Mouse (Mus musculus): ENCODE results near the gene Tsen2. TPM values are rescaled to one million over a fixed set of nuclear protein-coding genes. Genes with fewer than 3 reads are reported as not detected.

The Tsen2 gene
- total RNA-seq, 2 experiments from 2014 or later = 5.8 to 8.2 TPM

DNA sequence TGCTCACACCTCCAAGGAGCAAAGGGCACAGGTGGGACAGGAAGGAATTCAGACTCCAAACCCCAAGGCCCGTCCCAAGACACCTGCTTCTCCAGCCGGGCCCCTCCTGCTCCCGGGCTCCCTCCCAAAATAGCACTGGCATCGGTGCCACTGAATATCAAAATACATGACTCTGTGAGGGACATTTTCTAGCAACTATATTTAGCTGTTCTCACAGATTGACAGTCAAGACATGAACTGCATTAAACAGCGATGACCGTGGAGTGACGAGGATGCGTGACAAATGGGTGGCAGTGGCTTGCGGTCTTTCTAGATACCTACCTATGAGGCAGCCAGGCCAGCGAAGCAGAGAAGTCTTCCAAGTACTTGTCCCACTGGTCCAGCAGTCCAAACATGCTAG lies 41.9 kb downstream of the Tsen2 start:
- peak; percentile 84 for DNase-seq
- no peak for TF ChIP-seq CTCF (IDR thresholded peaks at IDR 0.05)
- peak overlapping the region; percentile 94 for H3K27ac ChIP-seq
- intact Hi-C loops (cut with DNase I) = no loop called here
- peak overlapping the region; percentile 53 for H3K4me3 ChIP-seq

- no peak overlapping the region for H3K4me3 ChIP-seq
- TF ChIP-seq CTCF (IDR thresholded peaks at IDR 0.05) = no peak
- intact Hi-C loops (cut with DNase I) = no loop called here
- peak; percentile 15 for DNase-seq
- H3K27ac ChIP-seq = no peak overlapping the region
These were observed 47.4 kb downstream of the Tsen2 start for GRCm38 (mm10) chr6:115591692-115592359.

GRCm38 (mm10) chr6:115592458-115592857 lies 48.0 kb downstream of the Tsen2 start, which contains the start of gene Mkrn2os:
Gene Mkrn2os, minus strand, starts transcription at chr6:115592576.
- H3K4me3 ChIP-seq = no peak within 1 kb of the TSS
- intact Hi-C loops (cut with DNase I) = no loop called here
- no peak for TF ChIP-seq CTCF (IDR thresholded peaks at IDR 0.05)
- no peak within 1 kb of the TSS for H3K27ac ChIP-seq
- DNase-seq = peak; percentile 3

- no peak overlapping the region for H3K27ac ChIP-seq
- H3K4me3 ChIP-seq = no peak overlapping the region
- DNase-seq = no peak
- TF ChIP-seq CTCF (IDR thresholded peaks at IDR 0.05) = no peak
- intact Hi-C loops (cut with DNase I) = no loop called here
These were observed 48.8 kb downstream of the Tsen2 start for GRCm38 (mm10) chr6:115593252-115593651.

DNA sequence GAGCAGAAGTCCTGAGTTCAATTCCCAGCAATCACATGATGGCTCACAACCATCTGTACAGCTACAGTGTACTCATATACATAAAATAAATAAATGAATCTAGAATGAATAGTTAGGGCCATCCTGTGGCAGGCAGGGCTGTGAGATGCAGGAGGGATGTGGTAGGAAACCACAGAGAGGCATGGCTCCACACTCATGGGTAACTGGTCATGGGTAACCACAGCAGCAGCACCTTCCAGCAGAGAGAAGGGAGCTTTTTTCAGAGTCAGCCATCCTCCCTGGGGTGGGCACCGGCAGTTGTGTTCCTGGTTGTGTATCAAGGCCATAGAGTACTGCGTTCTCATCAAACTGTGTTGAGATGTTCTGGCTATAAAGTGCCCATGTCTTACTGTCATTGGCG lies 50.0 kb downstream of the Tsen2 start:
- Histone ChIP-seq H3K27ac (no peak overlapping the region), H3K4me3 (no peak overlapping the region)
- intact Hi-C loops (cut with DNase I) = no loop called here
- TF ChIP-seq CTCF (IDR thresholded peaks at IDR 0.05) = no peak
- no peak for DNase-seq

GRCm38 (mm10) chr6:115595667-115596066 lies 51.2 kb downstream of the Tsen2 start:
- DNase-seq = no peak
- no peak for TF ChIP-seq CTCF (IDR thresholded peaks at IDR 0.05)
- H3K27ac ChIP-seq = no peak overlapping the region
- no peak overlapping the region for H3K4me3 ChIP-seq
- intact Hi-C loops (cut with DNase I) = no loop called here

DNA sequence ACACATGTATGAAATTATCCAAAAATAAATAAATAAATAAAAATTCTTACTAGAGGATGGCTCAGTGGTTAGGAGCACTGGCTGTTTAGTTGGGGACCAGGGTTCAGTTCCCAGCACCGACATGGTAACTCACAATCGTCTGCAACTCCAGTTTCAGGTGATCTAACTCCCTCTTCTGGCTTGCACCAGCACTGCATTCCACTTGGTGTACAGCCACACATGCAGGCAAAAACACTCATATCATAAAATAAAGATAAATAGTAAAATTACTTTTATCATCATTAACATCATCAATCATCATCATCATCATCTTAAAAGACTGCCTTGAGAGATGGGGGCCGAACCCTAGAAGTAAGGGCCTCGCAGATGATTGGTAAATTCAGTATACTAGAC lies 56.9 kb downstream of the Tsen2 start:
- peak; percentile 24; the same call in 1 of the 2 replicates for TF ChIP-seq CTCF (IDR thresholded peaks at IDR 0.05)
- intact Hi-C loops (cut with DNase I) = loop anchor here (5.0 to 10.0 kb wide), 5 partner anchors 76 to 203 kb away; partner anchors contain the start of genes Cand2, Raf1 and Rpl32
- H3K4me3 ChIP-seq = peak overlapping the region; percentile 85
- peak overlapping the region; percentile 98 for H3K27ac ChIP-seq
- DNase-seq = no peak

DNA sequence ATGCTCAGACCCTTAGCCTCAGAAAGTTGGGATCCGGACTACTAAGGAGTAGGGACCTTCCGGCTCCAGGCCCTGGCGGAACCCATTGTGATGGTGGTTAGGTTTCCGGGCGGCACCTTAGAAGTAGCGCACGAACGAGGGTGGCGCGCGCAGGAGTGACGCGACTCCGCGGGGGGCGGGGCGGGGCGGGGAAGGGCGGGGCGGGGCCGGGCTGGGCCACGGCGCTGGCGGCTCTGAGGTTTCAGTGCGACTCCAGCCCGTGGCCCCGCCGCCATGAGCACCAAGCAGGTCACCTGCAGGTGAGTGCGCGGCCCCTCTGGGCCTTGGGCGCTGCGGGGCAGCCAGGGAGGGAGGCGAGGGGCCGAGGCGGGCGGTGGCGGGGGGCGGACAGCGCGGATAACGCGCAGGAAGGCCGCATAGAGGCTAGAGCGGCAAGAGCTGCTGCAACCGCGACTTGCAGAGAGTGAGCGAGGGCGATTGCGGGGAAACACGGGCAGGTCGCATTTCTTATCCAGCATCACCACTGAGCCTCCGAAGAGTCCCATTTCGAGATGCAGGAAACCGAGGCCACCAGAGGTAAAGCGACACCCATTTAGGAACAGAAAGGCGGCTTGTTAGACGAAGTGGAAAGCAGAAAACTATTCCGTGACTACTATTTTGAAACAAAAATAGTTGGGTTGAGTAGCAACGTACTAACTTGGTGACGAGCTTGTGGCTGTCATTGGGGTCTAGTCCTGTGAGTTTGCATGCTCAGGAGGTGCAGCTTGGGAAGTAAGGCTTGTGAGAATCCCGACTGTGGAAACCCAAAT lies 57.5 kb downstream of the Tsen2 start, which contains the start of gene Mkrn2:
Mkrn2 (plus strand) TSS at position 188 of the 809 bp plus-strand sequence.
- intact Hi-C loops (cut with DNase I) = loop anchor here (5.0 to 10.0 kb wide), 5 partner anchors 75 to 203 kb away; partner anchors contain the start of genes Cand2, Raf1 and Rpl32
- Histone ChIP-seq H3K27ac (peak within 1 kb of the TSS; percentile 98), H3K4me3 (peak within 1 kb of the TSS; percentile 85)
- DNase-seq = peak; percentile 90
- TF ChIP-seq CTCF (IDR thresholded peaks at IDR 0.05) = no peak

DNA sequence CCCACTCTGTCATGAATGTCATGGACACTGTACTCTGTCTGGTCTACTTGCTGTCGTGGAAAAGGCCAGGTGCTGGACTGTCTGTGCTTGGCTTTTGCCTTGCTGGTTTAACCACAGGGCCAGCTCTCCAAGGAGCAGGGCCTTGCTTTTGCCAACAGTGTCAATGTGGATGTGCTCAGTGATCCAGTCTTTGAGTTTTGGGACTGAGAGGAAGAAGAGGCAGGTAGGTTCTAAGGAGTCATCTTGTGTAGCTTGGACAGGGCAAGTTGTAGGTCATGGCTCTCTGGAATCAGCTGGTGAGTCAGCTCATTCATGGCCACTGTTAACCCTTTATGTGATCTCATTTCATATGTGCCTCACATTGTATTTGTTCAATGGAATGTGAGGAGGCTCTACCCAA lies 62.0 kb downstream of the Tsen2 start:
- intact Hi-C loops (cut with DNase I) = loop anchor here (10.0 kb wide), 2 partner anchors 168 to 198 kb away; partner anchors contain the start of genes Cand2 and Rpl32
- H3K4me3 ChIP-seq = no peak overlapping the region
- DNase-seq = no peak
- no peak for TF ChIP-seq CTCF (IDR thresholded peaks at IDR 0.05)
- H3K27ac ChIP-seq = peak overlapping the region; percentile 40; the same call in 1 of the 2 replicates

DNA sequence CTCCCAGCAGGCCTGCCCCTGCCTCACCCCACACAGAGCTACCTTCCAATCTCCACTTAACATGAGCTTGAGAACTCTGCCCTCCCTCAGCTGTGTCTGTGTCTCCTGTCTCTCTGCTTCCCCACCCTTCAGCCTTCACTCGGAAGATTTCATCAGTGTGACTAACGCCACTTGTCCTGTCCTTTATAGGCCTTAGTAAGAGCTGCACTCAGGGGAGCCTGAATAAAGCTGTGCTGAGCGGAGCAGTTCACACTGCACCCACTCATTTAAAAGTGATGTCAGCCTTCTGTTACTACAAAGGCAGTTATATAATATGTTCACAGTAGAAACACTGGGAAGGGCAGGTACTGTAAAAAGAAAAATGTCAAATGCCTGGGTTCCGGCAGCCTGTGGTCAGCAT lies 63.0 kb downstream of the Tsen2 start:
- H3K27ac ChIP-seq = peak overlapping the region; percentile 65
- DNase-seq = no peak
- no peak overlapping the region for H3K4me3 ChIP-seq
- TF ChIP-seq CTCF (IDR thresholded peaks at IDR 0.05) = no peak
- intact Hi-C loops (cut with DNase I) = loop anchor here (10.0 kb wide), 2 partner anchors 167 to 197 kb away; partner anchors contain the start of genes Cand2 and Rpl32

DNA sequence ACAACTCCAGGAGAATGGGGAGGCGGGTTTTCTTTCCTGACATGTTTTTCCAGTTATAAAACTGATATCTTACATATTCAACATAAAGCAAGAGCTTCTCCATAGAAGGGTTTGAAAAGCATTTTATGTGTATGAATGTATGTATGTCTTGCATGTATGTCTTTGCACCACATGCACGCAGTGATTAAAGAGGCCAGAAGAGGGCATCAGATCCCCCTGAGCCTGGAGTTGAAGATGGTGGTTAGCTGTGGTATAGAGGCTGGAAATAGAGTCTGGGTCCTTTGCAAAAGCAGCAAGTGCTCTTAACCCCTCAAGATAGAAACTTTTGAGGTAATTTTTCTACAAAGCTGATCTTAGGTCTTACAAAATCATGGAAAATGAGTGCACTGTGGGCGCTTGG lies 64.7 kb downstream of the Tsen2 start:
- DNase-seq = no peak
- intact Hi-C loops (cut with DNase I) = loop anchor here (10.0 kb wide), 2 partner anchors 166 to 196 kb away; partner anchors contain the start of genes Cand2 and Rpl32
- TF ChIP-seq CTCF (IDR thresholded peaks at IDR 0.05) = peak; percentile 56
- no peak overlapping the region for H3K27ac ChIP-seq
- no peak overlapping the region for H3K4me3 ChIP-seq

DNA sequence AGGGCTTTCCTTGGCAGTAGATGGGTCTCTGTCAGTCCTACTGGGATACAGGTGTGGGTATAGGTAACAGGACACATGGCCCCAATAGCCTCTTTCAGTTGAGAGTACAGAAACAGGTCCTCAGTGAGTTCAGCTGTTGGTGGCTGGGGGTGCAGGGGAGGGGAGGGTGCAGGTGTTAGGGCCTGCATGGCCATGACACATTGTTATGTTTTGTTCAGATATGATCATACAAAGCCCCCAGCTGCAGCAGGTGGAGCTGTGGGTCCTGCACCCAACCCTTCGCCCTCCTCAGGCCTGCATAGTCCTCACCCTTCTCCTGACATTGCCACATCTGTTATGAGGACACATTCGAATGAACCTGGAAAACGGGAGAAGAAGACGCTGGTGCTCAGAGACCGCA lies 65.8 kb downstream of the Tsen2 start:
- no peak for DNase-seq
- Histone ChIP-seq H3K4me3 (no peak overlapping the region), H3K27ac (no peak overlapping the region)
- intact Hi-C loops (cut with DNase I) = no loop called here
- no peak for TF ChIP-seq CTCF (IDR thresholded peaks at IDR 0.05)

DNA sequence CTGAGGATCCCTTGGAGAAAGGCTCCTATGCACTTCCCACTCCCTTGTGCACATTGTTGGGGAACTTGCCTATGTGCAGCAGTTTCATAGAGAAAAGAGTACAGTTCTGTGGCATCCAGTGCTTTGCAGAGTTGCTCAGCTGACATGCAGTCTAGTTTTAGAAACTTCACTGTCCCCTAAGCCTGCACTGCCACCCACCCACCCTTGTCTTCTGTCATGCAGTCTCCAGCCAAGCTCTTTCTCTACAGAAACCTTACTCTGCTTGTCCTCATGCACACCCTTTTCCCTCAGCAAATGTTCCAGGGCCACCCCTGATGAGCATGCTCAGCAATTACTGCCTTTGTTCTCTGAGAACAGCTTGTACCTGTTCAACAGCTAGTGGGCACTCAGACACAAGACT lies 69.3 kb downstream of the Tsen2 start:
- no peak for DNase-seq
- intact Hi-C loops (cut with DNase I) = no loop called here
- Histone ChIP-seq H3K27ac (no peak overlapping the region), H3K4me3 (no peak overlapping the region)
- no peak for TF ChIP-seq CTCF (IDR thresholded peaks at IDR 0.05)
